Mouse (Mus musculus) activated CD4-positive, CD25-positive, alpha-beta regulatory T cell, adult 4 months (primary cell): Measurements from ENCODE around the gene Dnmt3b. TPM values are rescaled to one million over a fixed set of nuclear protein-coding genes. Genes with fewer than 3 reads are reported as not detected.
"Not testable (repeated sequence)": the region's sequence is repeated elsewhere in the genome, so short reads cannot be mapped to it uniquely, and the experiment has no call there.

Experiments
- ATAC-seq: one replicate; pipeline ENCODE4 v1.8.0; 2017
- polyA plus RNA-seq, 2 experiments: library from polyadenylated mRNA; unstranded; fragments of 100-300 nt; shearing (Covaris generic); gene quantifications; one replicate each; pipeline ENCODE4 v1.2.1; 2017

Gene Dnmt3b
- polyA plus RNA-seq, 2 experiments from 2014 or later = 3.7 to 5.8 TPM

DNA sequence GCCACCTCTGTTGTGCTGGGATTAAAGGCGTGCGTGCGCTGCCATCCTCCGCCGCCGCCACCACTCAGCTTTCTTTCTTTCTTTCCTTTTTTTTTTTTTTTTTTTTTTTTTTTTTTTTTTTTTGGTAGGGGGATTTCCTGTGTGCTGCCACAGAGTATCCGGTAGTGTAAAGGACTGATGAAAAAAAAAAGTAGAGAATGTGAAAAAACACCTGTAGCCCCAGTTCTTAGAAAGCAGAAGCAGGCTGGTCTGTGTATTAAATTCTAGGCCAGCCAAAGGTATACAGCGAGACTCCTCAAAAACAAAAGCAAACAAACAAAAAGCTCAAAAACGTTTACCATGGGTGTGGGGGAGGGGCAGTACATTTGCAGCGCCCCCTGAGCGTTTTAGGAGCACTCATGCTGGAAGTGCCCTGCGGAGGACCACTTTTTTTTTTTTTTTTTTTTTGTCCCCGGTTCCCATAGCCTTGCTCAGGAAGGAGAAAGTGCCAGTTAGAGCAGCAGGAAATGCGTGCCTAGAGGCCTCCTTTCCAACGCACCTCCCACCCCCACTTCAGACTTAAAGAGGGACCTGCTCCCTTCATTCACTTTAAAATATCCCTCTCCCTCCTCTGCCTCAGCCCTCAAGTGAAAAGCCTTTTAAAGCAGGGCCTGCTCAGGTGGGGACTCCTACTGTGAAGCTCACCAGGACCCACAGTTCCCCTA, 10.1 kb upstream of the Dnmt3b start:
- ATAC-seq = peak; percentile 84

DNA sequence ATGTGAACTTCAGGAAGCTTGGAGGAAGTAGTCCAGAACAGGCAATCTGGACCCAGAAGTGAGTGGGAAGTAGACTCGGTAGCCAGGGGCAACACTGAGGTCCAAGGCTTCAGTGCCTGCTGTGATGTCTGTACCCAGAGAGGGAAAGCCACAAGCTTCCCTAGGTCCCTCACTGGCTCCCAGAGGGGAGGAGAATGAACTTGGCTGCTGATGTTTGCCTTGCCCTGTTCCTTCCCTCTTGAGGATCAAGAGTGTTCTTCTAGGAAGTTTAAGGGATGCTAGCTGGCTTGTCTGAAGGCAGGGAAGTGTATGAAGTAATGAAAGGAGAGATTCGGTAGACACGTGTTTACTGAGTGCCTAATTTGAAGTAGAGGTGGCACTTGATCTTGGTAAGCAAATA, 6.8 kb upstream of the Dnmt3b start:
- ATAC-seq = no peak

DNA sequence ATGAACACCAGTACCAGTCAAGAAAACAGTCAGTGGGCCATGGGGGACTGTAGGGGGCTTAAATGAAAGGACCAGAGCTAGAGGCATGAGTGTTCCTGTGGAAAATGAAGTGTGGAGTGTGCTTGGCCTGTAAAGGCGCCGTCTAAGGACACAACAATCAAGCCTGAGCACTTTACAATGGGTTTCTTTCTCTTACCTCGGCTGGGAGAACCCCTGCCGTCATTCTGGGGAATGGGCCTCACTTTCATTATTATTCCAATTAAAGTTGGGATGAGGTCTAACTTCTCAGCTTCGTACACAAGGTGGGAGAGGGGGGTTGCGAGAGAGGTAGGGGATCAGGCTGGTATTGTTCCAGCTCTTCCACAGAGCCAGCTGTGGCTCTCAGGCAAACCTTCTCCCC, 6.3 kb upstream of the Dnmt3b start:
- ATAC-seq = no peak

DNA sequence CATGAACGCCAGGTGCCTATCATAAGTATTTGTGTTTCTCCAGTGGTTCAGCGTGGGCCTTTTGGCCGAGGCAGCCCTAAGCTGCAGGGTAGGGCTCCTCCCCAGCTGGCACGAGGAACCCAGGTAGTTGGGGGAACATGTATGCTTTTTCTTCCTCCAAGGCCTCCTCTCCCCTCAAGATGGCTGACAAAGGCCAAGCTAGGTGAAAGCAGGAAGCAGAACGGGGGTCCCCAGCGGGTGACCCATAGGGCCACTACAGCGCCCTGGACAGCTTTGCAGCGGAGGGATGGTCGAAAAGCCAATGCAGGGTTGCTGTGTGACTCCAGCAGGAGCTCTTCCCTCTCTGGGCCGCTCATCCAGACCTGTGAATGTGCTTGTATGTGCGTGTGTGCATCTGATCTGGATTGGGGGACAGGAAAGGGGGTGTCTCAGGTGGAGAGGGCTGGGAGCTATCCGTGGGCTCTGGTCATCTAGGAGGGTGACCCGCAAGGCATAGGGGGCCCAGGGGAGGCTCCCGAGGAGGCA, 415 bp upstream of the Dnmt3b start:
- no peak for ATAC-seq

DNA sequence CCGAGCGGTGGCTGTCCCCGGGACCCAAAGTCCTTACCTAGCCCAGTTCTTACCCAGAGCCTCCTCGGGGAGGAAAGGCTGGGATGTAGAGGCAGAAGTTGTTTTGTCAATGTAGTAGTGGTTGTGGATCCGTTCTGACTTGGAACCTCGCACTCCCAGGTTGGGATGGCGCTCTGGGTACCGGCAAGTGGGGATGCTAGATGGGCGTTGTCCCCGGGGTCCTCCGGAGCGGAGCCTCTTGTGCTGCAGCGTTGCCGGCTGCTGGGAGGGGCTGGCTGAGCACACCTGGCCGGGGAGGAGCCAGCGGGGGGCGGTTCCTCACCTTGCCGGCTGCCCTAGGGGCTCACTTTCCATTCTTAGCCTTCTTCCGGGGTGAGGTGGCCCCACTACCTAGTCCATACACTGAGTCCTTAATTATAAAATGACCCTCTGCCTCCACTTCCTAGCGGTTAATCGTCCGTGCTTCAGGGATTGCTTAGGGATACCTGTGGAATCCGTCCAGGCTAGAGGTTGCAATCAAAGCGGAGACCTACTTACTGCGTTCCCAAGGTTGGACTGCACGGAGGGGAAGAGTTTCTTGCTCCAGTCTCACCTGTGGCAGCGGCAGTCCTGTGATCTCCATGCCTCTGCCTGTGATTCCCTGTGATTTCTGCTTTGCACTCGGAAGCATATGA, 901 bp downstream of the Dnmt3b start:
- peak; percentile 22 for ATAC-seq

- no peak for ATAC-seq
These were observed 2.4 kb downstream of the Dnmt3b start for GRCm38 (mm10) chr2:153651681-153652080.

DNA sequence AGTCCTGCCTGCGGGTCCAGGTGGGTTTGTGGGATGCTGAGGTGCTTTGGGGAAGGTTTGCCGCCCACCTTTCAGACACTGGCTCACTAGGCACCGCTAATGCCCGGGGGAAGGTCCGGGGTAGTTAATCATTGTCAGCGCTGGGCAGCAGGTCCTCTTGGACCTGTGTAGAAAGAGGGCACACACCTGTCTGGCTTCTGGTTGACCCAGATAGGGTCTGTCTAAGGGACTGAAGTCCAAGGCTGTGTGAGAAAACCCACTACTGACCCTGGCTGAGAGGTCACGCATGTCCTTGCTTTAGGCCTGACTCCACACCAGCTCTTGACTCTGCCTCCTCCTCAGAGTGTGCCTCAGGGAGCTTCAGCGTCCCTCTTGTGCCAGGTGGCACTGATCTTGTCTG, 8.4 kb downstream of the Dnmt3b start:
- ATAC-seq = not testable (repeated sequence)

- ATAC-seq = no peak
These were observed 11.4 kb downstream of the Dnmt3b start for GRCm38 (mm10) chr2:153660616-153661015.

GRCm38 (mm10) chr2:153665401-153665800, 16.2 kb downstream of the Dnmt3b start:
- ATAC-seq = no peak

DNA sequence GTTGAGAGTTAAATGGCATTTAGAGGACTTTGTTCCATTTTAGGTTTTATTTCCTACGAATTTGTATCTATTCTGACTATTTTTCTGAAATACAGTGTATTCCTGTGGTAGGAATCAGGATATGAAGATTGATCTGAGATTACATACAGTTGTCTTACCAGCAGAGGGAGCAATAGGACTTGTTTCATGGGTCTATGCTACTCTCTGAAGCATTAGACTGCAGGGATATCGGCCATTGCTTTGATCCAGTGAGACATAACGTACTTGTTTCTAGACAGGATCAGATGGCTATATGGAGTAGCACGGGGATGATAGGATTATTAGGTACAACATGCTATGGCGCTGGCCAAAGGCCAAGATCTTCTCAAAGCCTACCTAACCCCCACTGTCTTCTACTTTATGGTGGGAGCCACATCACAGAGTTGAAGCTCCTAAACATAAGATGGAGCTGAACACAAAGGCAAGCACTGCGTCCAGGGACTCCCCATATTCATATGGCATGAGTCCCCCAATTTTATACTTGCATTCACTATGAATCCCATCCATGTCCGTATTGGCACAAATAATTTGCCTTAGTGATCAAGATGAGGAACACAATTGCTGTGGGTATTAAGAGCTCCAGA, 19.6 kb downstream of the Dnmt3b start:
- ATAC-seq = no peak

- ATAC-seq = no peak
These were observed 20.9 kb downstream of the Dnmt3b start for GRCm38 (mm10) chr2:153670111-153670510.

DNA sequence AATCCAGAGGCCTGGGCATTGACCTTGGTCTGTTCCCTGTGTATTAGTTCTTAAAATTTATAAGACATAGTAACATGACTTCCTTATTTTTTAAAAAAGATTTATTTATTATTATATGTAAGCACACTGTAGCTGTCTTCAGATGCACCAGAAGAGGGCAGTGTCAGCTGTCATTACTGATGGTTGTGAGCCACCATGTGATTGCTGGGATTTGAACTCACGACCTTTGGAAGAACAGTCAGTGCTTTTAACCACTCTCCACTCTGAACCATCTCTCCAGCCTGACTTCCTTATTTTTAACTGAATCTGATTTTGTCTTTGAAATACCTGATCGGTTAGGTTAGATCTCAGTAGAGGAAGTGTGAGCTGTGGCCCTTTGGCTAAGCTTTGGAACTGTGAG, 23.4 kb downstream of the Dnmt3b start:
- ATAC-seq = no peak

DNA sequence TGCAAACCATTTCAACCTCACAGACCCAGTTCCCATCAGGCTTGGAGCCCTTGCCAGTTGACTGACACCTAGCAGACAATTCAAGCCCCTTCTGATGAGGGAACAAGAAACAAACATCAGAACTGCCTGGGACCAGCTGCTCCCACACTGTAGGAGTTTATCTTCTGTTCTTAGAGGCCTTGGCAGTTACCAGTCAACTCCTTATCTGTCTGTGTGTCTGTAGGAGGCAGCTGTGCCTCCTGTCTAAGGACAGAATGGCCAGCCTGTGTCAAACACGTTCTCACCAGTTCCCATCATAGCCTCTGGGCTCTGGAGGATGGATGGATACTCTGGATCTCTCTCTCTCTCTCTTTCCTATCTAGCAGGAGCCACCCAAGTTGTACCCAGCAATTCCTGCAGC, 26.1 kb downstream of the Dnmt3b start:
- not testable (repeated sequence) for ATAC-seq

DNA sequence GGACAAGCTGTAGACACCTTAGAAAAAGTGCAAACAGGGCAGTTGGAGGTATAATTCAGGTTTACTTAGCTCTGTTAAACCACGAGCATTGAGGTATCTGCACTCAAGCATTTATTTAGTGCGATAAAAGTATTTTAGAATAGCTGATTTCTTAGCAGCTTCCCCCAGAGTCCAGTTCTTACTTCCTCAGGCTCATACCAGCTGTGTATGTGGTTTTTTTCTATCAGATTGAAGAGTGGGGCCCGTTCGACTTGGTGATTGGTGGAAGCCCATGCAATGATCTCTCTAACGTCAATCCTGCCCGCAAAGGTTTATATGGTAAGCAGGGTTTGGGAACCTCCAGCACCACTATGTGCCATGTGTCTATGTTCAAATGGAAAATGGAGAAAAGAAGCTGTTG, 27.7 kb downstream of the Dnmt3b start:
- ATAC-seq = no peak

GRCm38 (mm10) chr2:153677550-153677949, 28.3 kb downstream of the Dnmt3b start:
- ATAC-seq = no peak

DNA sequence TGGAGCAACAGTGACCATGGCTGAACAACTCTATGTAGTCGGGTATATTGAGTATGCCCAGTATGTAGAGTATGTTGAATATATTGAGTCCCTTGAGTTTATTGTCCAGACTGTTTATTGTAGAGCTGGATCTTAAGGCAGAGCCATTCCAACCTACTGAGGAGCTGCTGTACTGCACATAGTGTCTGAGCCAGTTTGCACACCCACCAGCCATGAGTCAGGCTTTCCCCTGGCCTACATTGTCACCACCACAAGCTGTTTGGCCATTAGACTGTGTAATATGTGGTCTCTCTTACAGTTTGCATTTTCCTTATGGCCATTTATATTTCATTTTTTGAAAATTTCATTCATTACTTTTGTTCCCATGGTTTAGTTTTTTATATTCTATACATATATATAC, 30.7 kb downstream of the Dnmt3b start:
- ATAC-seq = no peak

GRCm38 (mm10) chr2:153693413-153693812, 44.2 kb downstream of the Dnmt3b start:
- not testable (repeated sequence) for ATAC-seq

DNA sequence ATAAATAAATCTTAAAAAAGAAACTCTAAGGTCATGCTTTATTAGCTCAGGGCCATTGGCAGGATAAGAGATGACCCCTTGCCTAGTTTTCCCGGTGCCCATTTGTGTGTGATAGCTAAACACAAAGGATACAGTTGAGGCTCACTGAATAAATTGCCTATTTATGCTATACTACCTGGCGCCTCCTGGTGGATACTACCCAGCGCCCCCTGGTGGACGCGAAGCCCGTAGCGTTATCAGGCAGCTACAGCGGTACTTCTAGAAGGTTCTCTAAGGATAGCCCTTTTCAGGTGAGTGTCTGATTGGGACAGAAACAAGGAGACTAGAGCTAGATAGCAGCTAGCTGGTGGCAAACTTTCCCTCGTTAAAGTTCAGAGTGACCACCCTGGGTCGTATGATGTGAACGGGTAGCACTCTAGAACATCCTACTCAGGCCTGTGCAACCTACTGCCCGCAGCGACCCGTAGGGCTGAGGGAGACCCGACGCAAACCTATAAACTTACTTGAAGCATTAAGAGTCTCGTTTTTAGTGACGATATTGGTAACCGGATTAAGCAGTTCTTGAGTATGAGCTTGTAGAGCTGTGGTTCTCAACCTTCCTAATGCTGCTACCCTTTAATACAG, 45.3 kb downstream of the Dnmt3b start:
- no peak for ATAC-seq

DNA sequence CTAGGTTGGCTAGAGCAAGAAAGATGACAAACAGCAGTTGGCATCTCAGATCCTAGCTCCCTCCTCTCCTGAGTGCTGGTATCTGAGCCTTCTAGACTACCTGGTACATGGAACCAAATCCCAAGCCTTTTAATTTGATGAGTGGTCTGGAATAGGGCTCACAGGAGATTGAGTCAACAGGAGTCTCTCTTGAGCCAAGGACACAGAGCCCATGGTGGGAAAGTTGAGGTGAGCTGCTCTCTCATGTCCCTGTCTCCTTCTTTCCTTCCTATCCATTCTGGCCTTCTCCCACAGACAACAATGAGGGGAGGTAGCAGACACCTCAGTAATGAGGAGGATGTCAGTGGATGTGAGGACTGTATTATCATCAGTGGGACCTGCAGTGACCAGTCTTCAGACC, 47.1 kb downstream of the Dnmt3b start, which contains the start of gene Dnmt3c:
Gene Dnmt3c, plus strand, starts transcription at position 301 of the 400 bp plus-strand sequence.
- no peak for ATAC-seq

DNA sequence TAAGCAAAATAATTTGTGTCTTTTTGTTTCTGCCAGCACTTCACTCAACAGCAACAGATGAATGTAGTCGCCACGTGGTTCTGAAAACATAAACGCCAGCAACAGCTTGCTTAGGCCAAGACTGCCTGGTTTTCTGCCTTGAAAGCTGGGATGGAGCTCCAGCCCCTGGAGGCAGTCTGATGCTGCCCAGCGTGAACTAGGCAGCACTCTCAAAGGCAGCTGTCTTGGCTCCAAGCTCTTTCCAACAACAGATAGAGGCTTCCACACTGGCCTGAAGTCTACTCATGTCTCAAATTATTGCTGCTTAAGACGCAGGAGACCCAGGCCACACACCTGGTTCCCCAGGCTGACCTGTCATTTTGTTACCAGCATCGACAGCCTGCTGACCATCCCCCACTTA, 54.1 kb downstream of the Dnmt3b start:
- no peak for ATAC-seq

DNA sequence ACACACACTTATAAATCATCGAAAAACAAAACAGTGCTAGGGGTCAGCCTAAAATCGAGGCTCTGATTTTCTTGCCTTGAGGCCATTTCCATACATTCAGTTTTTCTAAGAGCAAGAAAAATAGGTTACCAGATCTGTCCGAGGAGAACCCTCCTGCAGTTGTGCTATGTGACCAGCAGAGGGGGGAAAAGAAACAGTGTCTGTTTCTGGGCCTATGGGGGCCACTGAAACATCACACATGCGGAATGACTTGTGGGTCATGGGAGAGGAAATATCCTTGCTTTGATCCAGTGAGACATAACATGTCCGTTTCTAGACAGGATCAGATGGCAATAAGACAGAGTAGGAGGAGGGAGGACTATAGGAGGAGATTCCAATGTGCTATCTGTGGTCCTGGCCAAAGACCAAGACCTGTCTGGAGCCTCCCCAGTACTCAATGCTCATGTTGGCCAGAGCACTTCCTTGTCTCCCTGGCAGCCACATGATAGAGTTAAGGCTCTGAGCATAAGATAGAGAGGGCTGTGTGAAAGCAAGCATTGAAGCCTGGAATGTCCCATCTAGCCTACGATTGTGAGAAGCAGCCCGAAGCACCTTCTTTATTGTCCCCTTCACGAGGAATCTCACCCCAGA, 61.6 kb downstream of the Dnmt3b start:
- ATAC-seq = no peak

DNA sequence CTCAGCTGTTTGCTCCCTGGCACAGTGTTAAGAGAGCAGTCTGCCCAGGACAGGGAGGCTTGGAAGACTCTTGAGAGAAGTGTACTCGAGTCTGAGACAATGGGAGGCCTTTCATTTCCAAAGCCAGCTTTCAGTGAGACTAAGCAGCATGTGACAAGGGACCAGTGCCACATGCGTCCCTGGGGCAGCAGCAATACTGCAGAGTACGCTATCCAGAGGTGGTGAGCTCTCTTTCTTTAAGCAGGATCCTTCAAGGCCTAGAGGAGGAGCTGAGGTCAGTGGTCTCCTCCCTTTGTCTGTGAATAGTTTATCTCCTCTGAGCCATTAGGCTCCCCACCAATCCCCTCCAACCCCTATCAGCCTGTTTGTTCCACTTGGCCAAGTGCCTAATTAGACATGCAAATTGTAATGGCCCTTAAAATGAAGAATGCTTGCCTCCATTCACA, 63.4 kb downstream of the Dnmt3b start:
- no peak for ATAC-seq

GRCm38 (mm10) chr2:153713227-153713626, 64.0 kb downstream of the Dnmt3b start:
- ATAC-seq = no peak
